Comparison of ENCODE assay signal across 8 mouse cellular contexts in genomic region chr5:100845848-100846598, GRCm38 (mm10). TPM values are rescaled to one million over a fixed set of nuclear protein-coding genes. Genes with fewer than 3 reads are reported as not detected.
DNase-seq lines count a peak whose midpoint lies in the region; ATAC-seq lines count a peak whose summit lies in the region.

No protein-coding gene starts in this region.

- H3K9me3 ChIP-seq in intestine, embryonic 15.5 days = no peaks in the 10 kb centered on the region
- no peaks in the 10 kb centered on the region for H3K9me3 ChIP-seq in limb, embryonic 10.5 days (replicated peaks)
- no peaks in the 10 kb centered on the region for H3K9me3 ChIP-seq in midbrain, embryonic 11.5 days (ENCODE audit: control insufficient read depth, low read length)

- H3K36me3 ChIP-seq in intestine, embryonic 15.5 days = no peaks in the 10 kb centered on the region
- no peaks in the 10 kb centered on the region for H3K36me3 ChIP-seq in limb, embryonic 10.5 days
- no peaks in the 10 kb centered on the region for H3K36me3 ChIP-seq in midbrain, embryonic 11.5 days (ENCODE audit: control insufficient read depth, insufficient read depth, low read length)

- H3K9ac ChIP-seq in intestine, embryonic 15.5 days = peak overlapping the region; percentile 70
- peak overlapping the region; percentile 61 for H3K9ac ChIP-seq in midbrain, embryonic 11.5 days (ENCODE audit: low read length)

- under 1% methylated on average over 52 of the region's 52 CpGs for WGBS in intestine, embryonic 15.5 days
- under 1% methylated on average over 52 of the region's 52 CpGs for WGBS in limb, embryonic 10.5 days
- under 1% methylated on average over 52 of the region's 52 CpGs for WGBS in midbrain, embryonic 11.5 days

- intact Hi-C loops in gastrocnemius, postnatal 36 days (cut with DNase I) = no loop called here

- peak; percentile 69 to 72 for DNase-seq in gastrocnemius, postnatal 36 days
- DNase-seq in limb, embryonic 10.5 days (ENCODE audit: low spot score) = peak; percentile 74
- DNase-seq in midbrain, embryonic 11.5 days (ENCODE audit: low spot score, missing footprints) = peak; percentile 97
- DNase-seq in right cerebral cortex, postnatal 4 days = peak; percentile 40
- DNase-seq in yolk sac, embryonic 10.5 days (ENCODE audit: low spot score) = peak; percentile 75

- H3K27ac ChIP-seq in intestine, embryonic 15.5 days = peak overlapping the region; percentile 59
- H3K27ac ChIP-seq in limb, embryonic 10.5 days = peak overlapping the region; percentile 69; the same call in 1 of the 2 replicates
- H3K27ac ChIP-seq in midbrain, embryonic 11.5 days (ENCODE audit: low read depth, low read length) = no peak overlapping the region

- ATAC-seq in activated CD4-positive, CD25-positive, alpha-beta regulatory T cell, adult 4 months = peak; percentile 71
- ATAC-seq in common myeloid progenitor, adult 5-6 weeks (replicated peaks; ENCODE audit: low read depth, poor library complexity, severe bottlenecking) = peak; percentile 83
- ATAC-seq in intestine, embryonic 15.5 days = peak; percentile 87
- ATAC-seq in midbrain, embryonic 11.5 days (ENCODE audit: low FRiP score) = peak; percentile 82

- peaks cover 9% of the 10 kb centered on the region; the same call in 1 of the 2 replicates for H3K4me1 ChIP-seq in intestine, embryonic 15.5 days (replicated peaks)
- peaks cover 24% of the 10 kb centered on the region for H3K4me1 ChIP-seq in limb, embryonic 10.5 days
- peaks cover 6% of the 10 kb centered on the region; the same call in 1 of the 2 replicates for H3K4me1 ChIP-seq in midbrain, embryonic 11.5 days (ENCODE audit: control insufficient read depth, insufficient read depth, low read length)

- peak overlapping the region; percentile 96 for H3K4me2 ChIP-seq in intestine, embryonic 15.5 days (replicated peaks)
- peak overlapping the region; percentile 100 for H3K4me2 ChIP-seq in midbrain, embryonic 11.5 days

- H3K4me3 ChIP-seq in intestine, embryonic 15.5 days (replicated peaks) = peak overlapping the region; percentile 59
- H3K4me3 ChIP-seq in limb, embryonic 10.5 days = peak overlapping the region; percentile 73
- H3K4me3 ChIP-seq in midbrain, embryonic 11.5 days (ENCODE audit: low read depth, low read length) = peak overlapping the region; percentile 59

- H3K27me3 ChIP-seq in intestine, embryonic 15.5 days (replicated peaks) = no peaks in the 10 kb centered on the region
- peaks cover 60% of the 10 kb centered on the region for H3K27me3 ChIP-seq in limb, embryonic 10.5 days (ENCODE audit: low read depth, poor library complexity, severe bottlenecking)
- H3K27me3 ChIP-seq in midbrain, embryonic 11.5 days (ENCODE audit: control insufficient read depth, insufficient read depth, low read length) = peaks cover 33% of the 10 kb centered on the region

RNA-seq across cellular contexts. Expression of gene Gpat3, which starts 0.5 kb away (rescaled TPM):
- 1 to 10 TPM in 1 of 2 experiments, under 1 TPM in 1; 0.37 to 1.0 TPM for polyA plus RNA-seq in activated CD4-positive, CD25-positive, alpha-beta regulatory T cell, adult 4 months (2017; shearing (Covaris generic))
- not detected in 2 replicates for total RNA-seq in common myeloid progenitor, adult 5-6 weeks (2017)
- 1 to 10 TPM; 6.0 to 7.6 TPM for total RNA-seq in gastrocnemius, postnatal 36 days (2021)
- polyA plus RNA-seq in intestine, embryonic 15.5 days (2015; fragmentation: Nextera tagmentation; extraction: Ambion mirVana) = 12.0 and 12.6 TPM in 2 replicates
- polyA plus RNA-seq in limb, embryonic 10.5 days (2016; fragmentation: Nextera tagmentation; extraction: Ambion mirVana) = 0.59 and 0.61 TPM in 2 replicates
- 0.07 and 0.37 TPM in 2 replicates for polyA plus RNA-seq in midbrain, embryonic 11.5 days (2014; fragmentation: Nextera tagmentation; extraction: Ambion mirVana)

RNA-seq across cellular contexts. Expression of gene Abraxas1, which starts 25.3 kb away (rescaled TPM):
- 10 to 100 TPM; 25.1 to 27.4 TPM for polyA plus RNA-seq in activated CD4-positive, CD25-positive, alpha-beta regulatory T cell, adult 4 months (2017; shearing (Covaris generic))
- 39.5 and 58.5 TPM in 2 replicates for total RNA-seq in common myeloid progenitor, adult 5-6 weeks (2017)
- total RNA-seq in gastrocnemius, postnatal 36 days (2021) = 1 to 10 TPM; 3.0 to 4.3 TPM
- polyA plus RNA-seq in intestine, embryonic 15.5 days (2015; fragmentation: Nextera tagmentation; extraction: Ambion mirVana) = 26.7 and 30.0 TPM in 2 replicates
- polyA plus RNA-seq in limb, embryonic 10.5 days (2016; fragmentation: Nextera tagmentation; extraction: Ambion mirVana) = 32.1 and 32.3 TPM in 2 replicates
- polyA plus RNA-seq in midbrain, embryonic 11.5 days (2014; fragmentation: Nextera tagmentation; extraction: Ambion mirVana) = 23.3 and 28.9 TPM in 2 replicates

RNA-seq across cellular contexts. Expression of gene Mrps18c, which starts 47.6 kb away (rescaled TPM):
- polyA plus RNA-seq in activated CD4-positive, CD25-positive, alpha-beta regulatory T cell, adult 4 months (2017; shearing (Covaris generic)) = 100 to 1,000 TPM; 160 to 189 TPM
- total RNA-seq in common myeloid progenitor, adult 5-6 weeks (2017) = 166 and 196 TPM in 2 replicates
- 10 to 100 TPM; 63.1 to 64.4 TPM for total RNA-seq in gastrocnemius, postnatal 36 days (2021)
- polyA plus RNA-seq in intestine, embryonic 15.5 days (2015; fragmentation: Nextera tagmentation; extraction: Ambion mirVana) = 169 and 172 TPM in 2 replicates
- polyA plus RNA-seq in limb, embryonic 10.5 days (2016; fragmentation: Nextera tagmentation; extraction: Ambion mirVana) = 204 and 214 TPM in 2 replicates
- polyA plus RNA-seq in midbrain, embryonic 11.5 days (2014; fragmentation: Nextera tagmentation; extraction: Ambion mirVana) = 167 and 178 TPM in 2 replicates

RNA-seq across cellular contexts. Expression of gene Helq, which starts 47.6 kb away (rescaled TPM):
- polyA plus RNA-seq in activated CD4-positive, CD25-positive, alpha-beta regulatory T cell, adult 4 months (2017; shearing (Covaris generic)) = 10 to 100 TPM; 12.3 to 12.5 TPM
- total RNA-seq in common myeloid progenitor, adult 5-6 weeks (2017) = 13.7 and 23.6 TPM in 2 replicates
- 1 to 10 TPM; 6.2 to 8.9 TPM for total RNA-seq in gastrocnemius, postnatal 36 days (2021)
- 13.6 and 16.2 TPM in 2 replicates for polyA plus RNA-seq in intestine, embryonic 15.5 days (2015; fragmentation: Nextera tagmentation; extraction: Ambion mirVana)
- polyA plus RNA-seq in limb, embryonic 10.5 days (2016; fragmentation: Nextera tagmentation; extraction: Ambion mirVana) = 21.8 and 28.8 TPM in 2 replicates
- polyA plus RNA-seq in midbrain, embryonic 11.5 days (2014; fragmentation: Nextera tagmentation; extraction: Ambion mirVana) = 17.6 and 22.4 TPM in 2 replicates

Comparison
In these comparisons a context has a peak if more than half of its experiments do, and no peak if none do; other contexts are left out.
1. DNase-seq: peak in every context shown above with its lines; median percentile 97 in midbrain, embryonic 11.5 days; 75 in yolk sac, embryonic 10.5 days; 74 in limb, embryonic 10.5 days; 70 in gastrocnemius, postnatal 36 days; 40 in right cerebral cortex, postnatal 4 days.